Mouse (Mus musculus): ENCODE data around the gene Padi4. TPM values are rescaled to one million over a fixed set of nuclear protein-coding genes. Genes with fewer than 3 reads are reported as not detected.

Gene Padi4
- polyA plus RNA-seq, 1 experiment: 0.35 TPM

DNA sequence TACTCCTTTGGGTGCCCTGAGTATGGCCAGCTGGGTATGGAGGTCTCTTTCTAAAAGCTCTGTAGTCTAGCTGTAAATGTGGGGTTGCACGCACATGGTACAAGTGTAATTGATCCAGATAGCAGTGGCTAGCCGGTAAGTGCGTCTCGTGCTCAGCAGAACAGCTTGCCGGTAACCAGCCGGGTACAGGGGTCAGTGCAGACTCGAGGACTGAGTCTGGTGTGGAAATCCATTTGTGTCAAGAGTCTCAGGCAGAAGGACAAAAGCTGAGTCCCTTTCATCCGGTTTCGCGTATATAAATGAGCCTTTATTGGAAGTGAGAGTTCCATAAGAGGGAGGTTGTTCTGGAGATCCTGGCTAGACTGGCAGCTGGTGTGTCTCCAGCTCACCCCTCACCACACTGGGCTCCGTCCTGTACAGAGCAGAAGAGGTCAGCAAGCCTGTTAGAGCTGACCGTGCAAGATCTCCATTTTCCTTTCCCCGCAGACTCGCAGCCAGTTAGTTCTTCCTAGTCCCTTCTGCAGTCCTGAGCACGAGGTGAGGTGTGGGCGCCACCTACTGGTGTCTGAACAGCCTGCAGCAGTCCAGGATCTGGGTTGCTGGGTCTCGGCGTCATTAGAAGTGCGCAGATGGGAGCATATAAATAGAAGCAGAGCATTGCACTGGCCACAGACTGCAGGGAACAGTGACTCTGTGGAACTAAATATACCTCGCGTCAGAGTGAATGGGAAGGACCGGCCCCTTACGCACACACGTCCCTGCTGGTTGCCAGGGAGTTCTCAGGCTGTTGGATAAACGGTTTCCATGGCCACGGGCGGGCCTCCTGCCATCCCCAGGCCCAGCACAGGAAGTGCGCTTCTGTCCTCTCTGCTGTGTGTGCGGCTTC, 60.3 kb downstream of the Padi4 start:
- 61% methylated on average over 29 of the region's 29 CpGs for WGBS
- Histone ChIP-seq H3K27me3 (ENCODE audit: control insufficient read depth, insufficient read depth, low read length) (no peaks in the 10 kb centered on the region), H3K4me3 (ENCODE audit: low read depth, low read length) (no peak overlapping the region), H3K36me3 (ENCODE audit: control insufficient read depth, insufficient read depth, low read length) (peaks cover 65% of the 10 kb centered on the region), H3K4me1 (ENCODE audit: control insufficient read depth, insufficient read depth, insufficient read length, low read length) (peaks cover under 1% of the 10 kb centered on the region), H3K27ac (ENCODE audit: insufficient read depth, low read depth, low read length) (no peak overlapping the region)
- TF ChIP-seq CTCF (IDR thresholded peaks at IDR 0.05; ENCODE audit: extremely low read depth, insufficient read length, insufficient replicate concordance, low read depth, low read length) (peak; percentile 88), POLR2A (IDR thresholded peaks at IDR 0.05; ENCODE audit: low read depth, low read length) (no peak)

DNA sequence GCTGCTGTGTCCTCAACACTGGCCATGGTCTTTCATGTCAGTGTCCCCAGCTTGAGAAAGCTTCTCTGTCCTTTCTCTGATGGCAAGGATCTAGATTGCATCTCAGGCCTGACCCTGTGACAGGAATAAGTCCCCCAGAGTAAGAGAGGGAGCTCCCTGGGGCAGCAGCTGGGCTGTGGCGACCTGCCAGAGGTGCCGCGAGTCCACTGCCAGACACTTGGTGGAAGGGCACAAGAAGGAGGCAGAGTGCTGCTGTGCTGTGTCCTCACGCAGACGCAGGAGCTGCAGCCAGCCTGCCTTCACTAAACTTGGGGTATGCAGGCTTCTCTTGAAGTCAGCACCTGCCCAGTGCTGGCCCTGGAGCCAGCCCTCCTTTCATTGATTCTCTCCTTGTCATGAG, 62.7 kb downstream of the Padi4 start:
- no peak overlapping the region for H3K27ac ChIP-seq (ENCODE audit: insufficient read depth, low read depth, low read length)
- no peaks in the 10 kb centered on the region for H3K27me3 ChIP-seq (ENCODE audit: control insufficient read depth, insufficient read depth, low read length)
- peaks cover 9% of the 10 kb centered on the region for H3K4me1 ChIP-seq (ENCODE audit: control insufficient read depth, insufficient read depth, insufficient read length, low read length)
- TF ChIP-seq CTCF (IDR thresholded peaks at IDR 0.05; ENCODE audit: extremely low read depth, insufficient read length, insufficient replicate concordance, low read depth, low read length): no peak
- no peak for TF ChIP-seq POLR2A (IDR thresholded peaks at IDR 0.05; ENCODE audit: low read depth, low read length)
- H3K36me3 ChIP-seq (ENCODE audit: control insufficient read depth, insufficient read depth, low read length): peaks cover 46% of the 10 kb centered on the region
- WGBS: 75% methylated on average over 5 of the region's 5 CpGs
- no peak overlapping the region for H3K4me3 ChIP-seq (ENCODE audit: low read depth, low read length)

DNA sequence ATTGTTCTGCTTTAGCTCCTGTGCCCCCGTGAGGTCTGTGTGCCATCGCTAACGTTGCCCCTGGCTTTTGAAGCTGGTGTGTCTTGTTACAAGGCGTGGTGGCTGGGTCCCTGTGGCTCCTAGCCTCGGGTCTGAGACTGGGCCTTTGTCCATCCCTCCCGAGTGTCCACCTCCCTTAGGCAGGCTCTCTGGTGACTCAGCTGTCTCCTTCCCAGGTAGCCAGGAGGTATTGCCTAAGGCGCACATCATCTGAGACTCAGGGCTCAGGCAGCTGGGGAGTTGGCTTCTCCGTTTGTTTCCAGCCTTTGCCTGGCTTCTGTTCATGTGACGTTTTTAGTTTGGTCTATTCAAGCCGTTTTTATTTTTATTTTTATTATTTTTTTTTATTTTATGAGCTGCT, 63.3 kb downstream of the Padi4 start:
- Histone ChIP-seq H3K4me1 (ENCODE audit: control insufficient read depth, insufficient read depth, insufficient read length, low read length) (peaks cover 9% of the 10 kb centered on the region), H3K27me3 (ENCODE audit: control insufficient read depth, insufficient read depth, low read length) (no peaks in the 10 kb centered on the region), H3K4me3 (ENCODE audit: low read depth, low read length) (no peak overlapping the region), H3K36me3 (ENCODE audit: control insufficient read depth, insufficient read depth, low read length) (peaks cover 43% of the 10 kb centered on the region), H3K27ac (ENCODE audit: insufficient read depth, low read depth, low read length) (no peak overlapping the region)
- 85% methylated on average over 10 of the region's 10 CpGs for WGBS
- no peak for TF ChIP-seq CTCF (IDR thresholded peaks at IDR 0.05; ENCODE audit: extremely low read depth, insufficient read length, insufficient replicate concordance, low read depth, low read length)

DNA sequence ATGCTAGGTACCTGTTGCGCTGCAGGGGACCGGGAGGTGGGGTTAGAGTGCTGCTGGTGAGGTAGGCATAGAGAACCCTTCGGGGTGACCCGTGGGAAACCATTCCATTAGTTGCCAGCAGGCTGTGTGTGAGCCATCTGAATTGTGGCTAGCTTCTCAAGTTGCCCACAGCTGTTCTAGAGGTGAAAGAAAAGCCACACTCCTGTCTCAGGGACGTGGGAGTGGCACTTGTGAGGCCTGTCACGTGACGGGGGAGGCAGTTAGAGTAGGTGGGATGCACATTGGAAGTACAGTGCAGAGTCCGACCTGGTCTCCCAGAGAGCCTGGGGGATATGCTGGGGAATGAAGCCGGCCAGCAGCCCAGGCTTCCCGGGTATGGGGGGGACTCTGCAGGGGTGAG, 64.4 kb downstream of the Padi4 start:
- no peaks in the 10 kb centered on the region for H3K27me3 ChIP-seq (ENCODE audit: control insufficient read depth, insufficient read depth, low read length)
- WGBS: 89% methylated on average over 10 of the region's 10 CpGs
- no peak overlapping the region for H3K4me3 ChIP-seq (ENCODE audit: low read depth, low read length)
- no peak overlapping the region for H3K27ac ChIP-seq (ENCODE audit: insufficient read depth, low read depth, low read length)
- peaks cover 35% of the 10 kb centered on the region for H3K36me3 ChIP-seq (ENCODE audit: control insufficient read depth, insufficient read depth, low read length)
- H3K4me1 ChIP-seq (ENCODE audit: control insufficient read depth, insufficient read depth, insufficient read length, low read length): peaks cover 9% of the 10 kb centered on the region
- TF ChIP-seq POLR2A (IDR thresholded peaks at IDR 0.05; ENCODE audit: low read depth, low read length): no peak
- TF ChIP-seq CTCF (IDR thresholded peaks at IDR 0.05; ENCODE audit: extremely low read depth, insufficient read length, insufficient replicate concordance, low read depth, low read length): no peak

DNA sequence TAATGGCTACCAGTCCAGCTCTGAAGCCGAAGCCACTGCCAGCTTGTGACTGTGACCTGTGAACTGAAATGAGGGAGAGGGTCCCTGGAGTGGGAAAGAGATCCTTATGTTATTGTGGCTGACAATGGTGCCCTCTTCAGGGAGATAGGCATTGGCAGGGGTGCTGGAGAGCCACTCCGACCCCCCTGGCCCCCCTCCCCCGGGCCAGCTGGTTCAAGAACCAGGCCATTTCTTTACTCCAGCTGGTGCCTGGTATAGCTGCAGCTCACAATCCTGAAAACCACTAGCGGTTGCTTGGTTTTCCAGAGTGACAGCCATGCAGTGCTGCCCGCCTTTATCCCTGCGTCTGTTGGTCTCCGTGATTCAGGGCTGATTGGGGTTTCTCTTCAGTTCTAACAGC, 64.9 kb downstream of the Padi4 start:
- 88% methylated on average over 7 of the region's 7 CpGs for WGBS
- TF ChIP-seq POLR2A (IDR thresholded peaks at IDR 0.05; ENCODE audit: low read depth, low read length) (no peak), CTCF (IDR thresholded peaks at IDR 0.05; ENCODE audit: extremely low read depth, insufficient read length, insufficient replicate concordance, low read depth, low read length) (no peak)
- peaks cover 9% of the 10 kb centered on the region for H3K4me1 ChIP-seq (ENCODE audit: control insufficient read depth, insufficient read depth, insufficient read length, low read length)
- no peak overlapping the region for H3K27ac ChIP-seq (ENCODE audit: insufficient read depth, low read depth, low read length)
- no peak overlapping the region for H3K4me3 ChIP-seq (ENCODE audit: low read depth, low read length)
- peaks cover 31% of the 10 kb centered on the region for H3K36me3 ChIP-seq (ENCODE audit: control insufficient read depth, insufficient read depth, low read length)
- no peaks in the 10 kb centered on the region for H3K27me3 ChIP-seq (ENCODE audit: control insufficient read depth, insufficient read depth, low read length)

DNA sequence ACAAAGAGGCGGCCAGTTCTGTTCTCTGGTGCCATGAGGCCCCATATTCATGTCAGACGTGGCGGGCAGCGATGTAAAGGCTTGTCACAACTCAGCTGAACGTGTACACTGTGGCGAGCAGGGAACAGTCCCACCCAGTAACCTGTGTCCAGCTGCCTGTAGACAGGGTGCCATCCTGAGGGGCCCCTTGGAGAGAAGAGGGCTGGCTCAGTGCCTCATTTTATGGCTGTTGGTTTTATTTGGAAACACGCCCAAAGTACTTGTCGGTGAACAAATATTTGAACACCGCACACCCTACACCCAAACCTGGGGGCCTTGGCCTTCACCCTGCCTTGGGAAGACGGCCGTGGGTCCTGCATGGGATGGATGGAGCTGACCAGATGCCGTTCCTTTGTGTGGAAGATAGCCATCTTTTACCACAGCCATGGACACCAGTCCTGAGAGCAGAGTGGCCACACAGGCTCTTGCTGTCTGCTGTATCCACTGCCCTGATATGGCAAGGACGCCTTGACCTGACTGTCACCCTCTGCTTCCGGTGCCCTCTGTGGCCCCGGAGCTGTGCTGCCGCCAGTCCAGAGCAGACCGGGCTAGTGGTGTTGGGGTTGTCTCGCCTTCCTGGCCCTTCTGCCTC, 65.6 kb downstream of the Padi4 start:
- H3K4me1 ChIP-seq (ENCODE audit: control insufficient read depth, insufficient read depth, insufficient read length, low read length): peaks cover 9% of the 10 kb centered on the region
- H3K4me3 ChIP-seq (ENCODE audit: low read depth, low read length): no peak overlapping the region
- WGBS: 36% methylated on average over 18 of the region's 18 CpGs
- no peaks in the 10 kb centered on the region for H3K27me3 ChIP-seq (ENCODE audit: control insufficient read depth, insufficient read depth, low read length)
- TF ChIP-seq POLR2A (IDR thresholded peaks at IDR 0.05; ENCODE audit: low read depth, low read length) (no peak), CTCF (IDR thresholded peaks at IDR 0.05; ENCODE audit: extremely low read depth, insufficient read length, insufficient replicate concordance, low read depth, low read length) (no peak)
- peaks cover 28% of the 10 kb centered on the region for H3K36me3 ChIP-seq (ENCODE audit: control insufficient read depth, insufficient read depth, low read length)
- H3K27ac ChIP-seq (ENCODE audit: insufficient read depth, low read depth, low read length): no peak overlapping the region

DNA sequence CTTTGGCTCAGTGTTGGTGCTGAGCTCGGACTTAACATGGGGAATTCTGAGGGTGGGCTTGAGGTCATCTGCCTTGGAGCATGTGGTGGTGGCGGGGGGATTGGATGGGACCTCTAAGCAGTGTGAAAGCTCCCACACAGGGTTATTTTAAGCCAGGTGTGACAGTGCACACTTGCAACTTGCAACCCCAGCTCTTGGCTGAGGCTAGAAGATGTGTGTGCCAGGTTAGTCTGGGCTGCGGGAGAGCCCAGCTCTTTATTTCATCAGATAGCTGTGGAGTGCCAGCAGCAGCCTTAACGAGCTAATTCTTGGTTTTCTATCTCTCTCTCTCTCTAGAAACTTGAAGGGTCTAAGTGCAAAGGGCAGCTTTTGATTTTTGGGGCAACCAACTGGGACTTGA, 66.4 kb downstream of the Padi4 start:
- H3K27ac ChIP-seq (ENCODE audit: insufficient read depth, low read depth, low read length): no peak overlapping the region
- H3K4me1 ChIP-seq (ENCODE audit: control insufficient read depth, insufficient read depth, insufficient read length, low read length): peaks cover 9% of the 10 kb centered on the region
- WGBS: 52% methylated on average over 4 of the region's 4 CpGs
- H3K36me3 ChIP-seq (ENCODE audit: control insufficient read depth, insufficient read depth, low read length): peaks cover 21% of the 10 kb centered on the region
- H3K4me3 ChIP-seq (ENCODE audit: low read depth, low read length): no peak overlapping the region
- no peaks in the 10 kb centered on the region for H3K27me3 ChIP-seq (ENCODE audit: control insufficient read depth, insufficient read depth, low read length)
- no peak for TF ChIP-seq CTCF (IDR thresholded peaks at IDR 0.05; ENCODE audit: extremely low read depth, insufficient read length, insufficient replicate concordance, low read depth, low read length)
- no peak for TF ChIP-seq POLR2A (IDR thresholded peaks at IDR 0.05; ENCODE audit: low read depth, low read length)
